12 mouse cellular contexts compared by ENCODE assay signal in genomic region chr3:121686408-121686911, GRCm38 (mm10). TPM values are rescaled to one million over a fixed set of nuclear protein-coding genes. Genes with fewer than 3 reads are reported as not detected.
DNase-seq lines count a peak whose midpoint lies in the region; ATAC-seq and TF ChIP-seq lines count a peak whose summit lies in the region.
"Had no signal": no experiment of that assay in that cellular context is flagged by ENCODE, and none has a peak within 500 bp of the region (broad histone marks: within the 10 kb centered on the region; RNA-seq: fewer than 3 reads in every experiment).

No protein-coding gene starts in this region.

- H3K36me3 ChIP-seq in midbrain, embryonic 16.5 days (ENCODE audit: control insufficient read depth, insufficient read depth, low read length), result no peaks in the 10 kb centered on the region
- H3K36me3 ChIP-seq: G1E had no signal

- TF ChIP-seq CTCF in layer of hippocampus, adult 2 months (conservative IDR thresholded peaks at IDR 0.05), result no peak

- H3K9ac ChIP-seq in midbrain, embryonic 16.5 days (ENCODE audit: low read depth, low read length), result no peak overlapping the region

- H3K27me3 ChIP-seq in midbrain, embryonic 16.5 days (ENCODE audit: control insufficient read depth, insufficient read depth, low read depth, low read length), result no peaks in the 10 kb centered on the region

- H3K4me2 ChIP-seq in midbrain, embryonic 16.5 days (ENCODE audit: low read length), result no peak overlapping the region

- no peaks in the 10 kb centered on the region for H3K4me1 ChIP-seq in midbrain, embryonic 16.5 days (ENCODE audit: control insufficient read depth, insufficient read depth, low read length)

- 68% methylated on average over 4 of the region's 4 CpGs for WGBS in midbrain, embryonic 16.5 days

- peak; percentile 44 for ATAC-seq in frontal cortex, adult (ENCODE audit: low TSS enrichment)
- ATAC-seq in midbrain, embryonic 16.5 days, result 0 out of 2 replicates have a peak, but pooled peaks have one; percentile 17

- H3K9me3 ChIP-seq in midbrain, embryonic 16.5 days (replicated peaks; ENCODE audit: control insufficient read depth, low read length, poor library complexity, severe bottlenecking), result no peaks in the 10 kb centered on the region
- H3K9me3 ChIP-seq: G1E had no signal

- no peak overlapping the region for H3K4me3 ChIP-seq in layer of hippocampus, adult 2 months
- no peak overlapping the region for H3K4me3 ChIP-seq in midbrain, embryonic 16.5 days (ENCODE audit: low read depth, low read length)

- peak overlapping the region; percentile 68 for H3K27ac ChIP-seq in layer of hippocampus, adult 2 months
- H3K27ac ChIP-seq in midbrain, embryonic 16.5 days (ENCODE audit: low read length), result no peak overlapping the region

- DNase-seq in layer of hippocampus, adult 2 months (ENCODE audit: low spot score in 2 of 2), result peak; percentile 21 to 54
- DNase-seq in layer of hippocampus, postnatal 25 days (ENCODE audit: extremely low spot score in 1 of 2, low spot score in 1 of 2), result no peak
- DNase-seq in brain, adult 2 months (ENCODE audit: low read depth, low spot score), result peak; percentile 83
- no peak for DNase-seq in ovary, postnatal 14 days (ENCODE audit: low spot score)
- no peak for DNase-seq in thymus, postnatal 10 days (ENCODE audit: low spot score in 2 of 2)
- DNase-seq: lung, postnatal 36 days; thymus, adult 2 months had no signal

RNA-seq across cellular contexts. Expression of gene 4930432M17Rik, which starts 15.9 kb away (rescaled TPM):
- not detected for total RNA-seq in layer of hippocampus, adult 2 months (2021)
- not detected for total RNA-seq in layer of hippocampus, postnatal 25 days (2021)
- polyA plus RNA-seq in midbrain, embryonic 16.5 days (2015; fragmentation: Nextera tagmentation; extraction: Ambion mirVana), result not detected in 2 replicates
- total RNA-seq: left cerebral cortex, postnatal 36 days had no signal
- polyA plus RNA-seq: G1E; heart, postnatal 0 days; thymus, adult 2 months had no signal

RNA-seq across cellular contexts. Expression of gene F3, which starts 36.9 kb away (rescaled TPM):
- 10 to 100 TPM; 52.6 to 68.0 TPM for total RNA-seq in layer of hippocampus, adult 2 months (2021)
- 10 to 100 TPM; 46.4 to 55.8 TPM for total RNA-seq in layer of hippocampus, postnatal 25 days (2021)
- polyA plus RNA-seq in midbrain, embryonic 16.5 days (2015; fragmentation: Nextera tagmentation; extraction: Ambion mirVana), result 10.1 and 13.0 TPM in 2 replicates
- total RNA-seq: G1E had no signal
- polyA plus RNA-seq: G1E had no signal

Comparison
In these comparisons a context has a peak if more than half of its experiments do, and no peak if none do; other contexts are left out.
1. DNase-seq: peak in layer of hippocampus, adult 2 months (2 of 2) and brain, adult 2 months (single experiment); none in layer of hippocampus, postnatal 25 days (0 of 2), ovary, postnatal 14 days (single experiment) and thymus, postnatal 10 days (0 of 2).